Comparison of ENCODE assay signal across 28 mouse cellular contexts in genomic region chr11:94699399-94699798, GRCm38 (mm10). TPM values are rescaled to one million over a fixed set of nuclear protein-coding genes. Genes with fewer than 3 reads are reported as not detected.
DNase-seq lines count a peak whose midpoint lies in the region; ATAC-seq and TF ChIP-seq lines count a peak whose summit lies in the region.
"Had no signal": no experiment of that assay in that cellular context is flagged by ENCODE, and none has a peak within 500 bp of the region (broad histone marks: within the 10 kb centered on the region; RNA-seq: fewer than 3 reads in every experiment).

No protein-coding gene starts in this region.

- no peaks in the 10 kb centered on the region for H3K9me3 ChIP-seq in midbrain, embryonic 11.5 days (ENCODE audit: control insufficient read depth, low read length)
- H3K9me3 ChIP-seq in midbrain, postnatal 0 days (ENCODE audit: low read length), result no peaks in the 10 kb centered on the region
- no peaks in the 10 kb centered on the region for H3K9me3 ChIP-seq in ES-E14 (ENCODE audit: control insufficient read depth, insufficient read depth, low read depth, low read length)
- H3K9me3 ChIP-seq: embryonic facial prominence, embryonic 13.5 days; embryonic facial prominence, embryonic 15.5 days; forebrain, embryonic 10.5 days; forebrain, embryonic 12.5 days; G1E had no signal

- no peaks in the 10 kb centered on the region for H3K27me3 ChIP-seq in midbrain, embryonic 11.5 days (ENCODE audit: control insufficient read depth, insufficient read depth, low read length)
- no peaks in the 10 kb centered on the region for H3K27me3 ChIP-seq in midbrain, postnatal 0 days (ENCODE audit: insufficient read depth, low read length)
- H3K27me3 ChIP-seq: embryonic facial prominence, embryonic 15.5 days; forebrain, embryonic 12.5 days had no signal

- no peaks in the 10 kb centered on the region for H3K36me3 ChIP-seq in midbrain, embryonic 11.5 days (ENCODE audit: control insufficient read depth, insufficient read depth, low read length)
- H3K36me3 ChIP-seq in midbrain, postnatal 0 days (ENCODE audit: insufficient read depth, low read length), result no peaks in the 10 kb centered on the region
- H3K36me3 ChIP-seq in ES-E14 (ENCODE audit: control insufficient read depth, insufficient read depth, low read length, poor library complexity, severe bottlenecking), result no peaks in the 10 kb centered on the region
- H3K36me3 ChIP-seq: embryonic facial prominence, embryonic 13.5 days; embryonic facial prominence, embryonic 15.5 days; forebrain, embryonic 10.5 days; forebrain, embryonic 12.5 days; G1E had no signal

- TF ChIP-seq CTCF in midbrain, postnatal 0 days (IDR thresholded peaks at IDR 0.05), result no peak

- H3K9ac ChIP-seq in midbrain, embryonic 11.5 days (ENCODE audit: low read length), result no peak overlapping the region
- H3K9ac ChIP-seq in midbrain, postnatal 0 days (replicated peaks; ENCODE audit: low read length, poor library complexity, severe bottlenecking), result no peak overlapping the region
- no peak overlapping the region for H3K9ac ChIP-seq in ES-E14 (ENCODE audit: insufficient read depth, low read depth, low read length, poor library complexity, severe bottlenecking)
- H3K9ac ChIP-seq: embryonic facial prominence, embryonic 13.5 days; embryonic facial prominence, embryonic 15.5 days; forebrain, embryonic 12.5 days had no signal

- no peak for ATAC-seq in midbrain, embryonic 11.5 days (ENCODE audit: low FRiP score)
- ATAC-seq in midbrain, postnatal 0 days (ENCODE audit: low FRiP score), result no peak
- no peak for ATAC-seq in CD4-positive, CD25-positive, alpha-beta regulatory T cell, adult 4 months
- ATAC-seq: activated CD4-positive, CD25-positive, alpha-beta regulatory T cell, adult 4 months; forebrain, embryonic 14.5 days; forebrain, embryonic 16.5 days; Patski had no signal

- no peak overlapping the region for H3K27ac ChIP-seq in midbrain, embryonic 11.5 days (ENCODE audit: low read depth, low read length)
- no peak overlapping the region for H3K27ac ChIP-seq in midbrain, postnatal 0 days (ENCODE audit: low read depth, low read length)
- no peak overlapping the region for H3K27ac ChIP-seq in ES-E14 (ENCODE audit: insufficient read depth, low read depth, low read length, poor library complexity, severe bottlenecking)
- H3K27ac ChIP-seq: embryonic facial prominence, embryonic 13.5 days; embryonic facial prominence, embryonic 15.5 days; forebrain, embryonic 10.5 days; forebrain, embryonic 12.5 days had no signal

- H3K4me1 ChIP-seq in midbrain, embryonic 11.5 days (ENCODE audit: control insufficient read depth, insufficient read depth, low read length), result no peaks in the 10 kb centered on the region
- H3K4me1 ChIP-seq in midbrain, postnatal 0 days (ENCODE audit: insufficient read depth, low read length), result no peaks in the 10 kb centered on the region
- H3K4me1 ChIP-seq in ES-E14 (ENCODE audit: control insufficient read depth in 2 of 2, insufficient read depth in 2 of 2, low read length in 2 of 2, poor library complexity in 1 of 2), result peaks cover 0 to 12% of the 10 kb centered on the region in 2 experiments; a peak in 2 of 4 replicates

- WGBS in midbrain, embryonic 11.5 days, result 90% methylated on average over 3 of the region's 3 CpGs
- WGBS in midbrain, postnatal 0 days, result 100% methylated on average over 2 of the region's 3 CpGs

- H3K4me2 ChIP-seq in midbrain, embryonic 11.5 days, result no peak overlapping the region
- H3K4me2 ChIP-seq in midbrain, postnatal 0 days (ENCODE audit: low read depth, low read length, poor library complexity, severe bottlenecking), result no peak overlapping the region
- H3K4me2 ChIP-seq: embryonic facial prominence, embryonic 13.5 days; embryonic facial prominence, embryonic 15.5 days; forebrain, embryonic 12.5 days had no signal

- in situ Hi-C loops in ES-E14 (cut with MboI; ENCODE audit: low sequenced_read_pairs in 2 of 2, unreplicated experiment in 2 of 2), result no loop called here

- H3K4me3 ChIP-seq in midbrain, embryonic 11.5 days (ENCODE audit: low read depth, low read length), result no peak overlapping the region
- no peak overlapping the region for H3K4me3 ChIP-seq in midbrain, postnatal 0 days (ENCODE audit: low read depth, low read length)
- H3K4me3 ChIP-seq in ES-E14 (ENCODE audit: insufficient read depth in 1 of 2, low read depth in 1 of 2, low read length in 2 of 2, poor library complexity in 1 of 2, severe bottlenecking in 1 of 2), result no peak overlapping the region
- H3K4me3 ChIP-seq: embryonic facial prominence, embryonic 13.5 days; embryonic facial prominence, embryonic 15.5 days; erythroblast, embryonic 14.5 days; forebrain, embryonic 10.5 days; forebrain, embryonic 12.5 days had no signal

- peak; percentile 17 for DNase-seq in midbrain, embryonic 11.5 days (ENCODE audit: low spot score, missing footprints)
- DNase-seq in midbrain, postnatal 0 days (ENCODE audit: low spot score), result no peak
- DNase-seq in ES-E14 (ENCODE audit: low read depth, low spot score), result peak; percentile 84
- peak; percentile 88 for DNase-seq in ZHBTc4 (ENCODE audit: low read depth, low spot score)
- no peak for DNase-seq in embryo, embryonic 9.5 days (ENCODE audit: extremely low spot score)
- DNase-seq: adrenal gland, adult 8-10 months; adrenal gland, postnatal 14 days; adrenal gland, postnatal 36 days; B cell, adult 2 months; cerebellum, adult 11-12 months; cerebellum, adult 2 months; cerebellum, adult 9-10 months; cerebellum, postnatal 10 days; cerebellum, postnatal 25 days had no signal

TF ChIP-seq in ES-E14, 5 proteins besides CTCF, POLR2A, EP300 and RAD21:
- TF ChIP-seq CHD2 (IDR thresholded peaks at IDR 0.05; ENCODE audit: low read depth, low read length), result no peak
- TF ChIP-seq ZNF384 (IDR thresholded peaks at IDR 0.05; ENCODE audit: low read depth, low read length), result no peak
- TF ChIP-seq MAFK (IDR thresholded peaks at IDR 0.05; ENCODE audit: insufficient read depth, low read depth, low read length), result no peak
- TF ChIP-seq HCFC1 (IDR thresholded peaks at IDR 0.05; ENCODE audit: borderline replicate concordance, insufficient read depth, low read length), result no peak
- no peak for TF ChIP-seq ZC3H11A (IDR thresholded peaks at IDR 0.05; ENCODE audit: borderline replicate concordance, low read depth, low read length)

RNA-seq across cellular contexts. Expression of gene Gm11541, which starts 4.9 kb away (rescaled TPM):
- polyA plus RNA-seq in midbrain, embryonic 11.5 days (2014; fragmentation: Nextera tagmentation; extraction: Ambion mirVana), result not detected in 2 replicates
- 0.22 TPM in 1 of 2 replicates, not detected in the other for total RNA-seq in midbrain, postnatal 0 days (2014; rRNA removed)
- polyA plus RNA-seq in midbrain, postnatal 0 days (2015; fragmentation: Nextera tagmentation; extraction: Ambion mirVana), result not detected in 2 replicates
- 0.18 TPM in 1 of 2 replicates, not detected in the other for total RNA-seq in ES-E14 (2012; rRNA removed)
- not detected for polyA plus RNA-seq in CD4-positive, CD25-positive, alpha-beta regulatory T cell, adult 4 months (2017; shearing (Covaris generic))
- total RNA-seq: adrenal gland, adult 18-20 months; adrenal gland, adult 8-10 months; adrenal gland, postnatal 14 days; adrenal gland, postnatal 36 days had no signal
- polyA plus RNA-seq: activated CD4-positive, CD25-positive, alpha-beta regulatory T cell, adult 4 months; cerebellum, adult 2 months; cortical plate, adult 2 months; erythroblast, embryonic 14.5 days; forebrain, embryonic 10.5 days; forebrain, embryonic 12.5 days; forebrain, embryonic 14.5 days; forebrain, embryonic 16.5 days; frontal cortex, adult 2 months; G1E; Patski had no signal

RNA-seq across cellular contexts. Expression of gene Xylt2, which starts 22.1 kb away (rescaled TPM):
- 8.2 and 12.0 TPM in 2 replicates for polyA plus RNA-seq in midbrain, embryonic 11.5 days (2014; fragmentation: Nextera tagmentation; extraction: Ambion mirVana)
- 38.4 and 45.8 TPM in 2 replicates for total RNA-seq in midbrain, postnatal 0 days (2014; rRNA removed)
- polyA plus RNA-seq in midbrain, postnatal 0 days (2015; fragmentation: Nextera tagmentation; extraction: Ambion mirVana), result 10.2 and 12.5 TPM in 2 replicates
- total RNA-seq in ES-E14 (2012; rRNA removed), result 58.0 and 91.2 TPM in 2 replicates
- polyA plus RNA-seq in CD4-positive, CD25-positive, alpha-beta regulatory T cell, adult 4 months (2017; shearing (Covaris generic)), result 1 to 10 TPM; 5.4 to 7.0 TPM

RNA-seq across cellular contexts. Expression of gene Cdc34b, which starts 42.2 kb away (rescaled TPM):
- 0.22 TPM in 1 of 2 replicates, not detected in the other for polyA plus RNA-seq in midbrain, embryonic 11.5 days (2014; fragmentation: Nextera tagmentation; extraction: Ambion mirVana)
- total RNA-seq in midbrain, postnatal 0 days (2014; rRNA removed), result 1.1 TPM in 1 of 2 replicates, not detected in the other
- polyA plus RNA-seq in midbrain, postnatal 0 days (2015; fragmentation: Nextera tagmentation; extraction: Ambion mirVana), result 0.14 TPM in 1 of 2 replicates, not detected in the other
- total RNA-seq in ES-E14 (2012; rRNA removed), result 0.32 and 0.54 TPM in 2 replicates
- not detected for polyA plus RNA-seq in CD4-positive, CD25-positive, alpha-beta regulatory T cell, adult 4 months (2017; shearing (Covaris generic))
- total RNA-seq: adrenal gland, postnatal 14 days had no signal
- polyA plus RNA-seq: activated CD4-positive, CD25-positive, alpha-beta regulatory T cell, adult 4 months; embryonic facial prominence, embryonic 13.5 days; embryonic facial prominence, embryonic 15.5 days; forebrain, embryonic 14.5 days; forebrain, embryonic 16.5 days; G1E had no signal

RNA-seq across cellular contexts. Expression of gene Eme1, which starts 45.6 kb away (rescaled TPM):
- 46.8 and 47.7 TPM in 2 replicates for polyA plus RNA-seq in midbrain, embryonic 11.5 days (2014; fragmentation: Nextera tagmentation; extraction: Ambion mirVana)
- 0.28 and 0.49 TPM in 2 replicates for total RNA-seq in midbrain, postnatal 0 days (2014; rRNA removed)
- polyA plus RNA-seq in midbrain, postnatal 0 days (2015; fragmentation: Nextera tagmentation; extraction: Ambion mirVana), result 0.75 and 0.82 TPM in 2 replicates
- total RNA-seq in ES-E14 (2012; rRNA removed), result 46.1 and 57.3 TPM in 2 replicates
- polyA plus RNA-seq in CD4-positive, CD25-positive, alpha-beta regulatory T cell, adult 4 months (2017; shearing (Covaris generic)), result 1 to 10 TPM; 2.0 to 3.1 TPM

RNA-seq across cellular contexts. Expression of gene Mrpl27, which starts 45.8 kb away (rescaled TPM):
- polyA plus RNA-seq in midbrain, embryonic 11.5 days (2014; fragmentation: Nextera tagmentation; extraction: Ambion mirVana), result 125 and 129 TPM in 2 replicates
- 42.5 and 49.5 TPM in 2 replicates for total RNA-seq in midbrain, postnatal 0 days (2014; rRNA removed)
- polyA plus RNA-seq in midbrain, postnatal 0 days (2015; fragmentation: Nextera tagmentation; extraction: Ambion mirVana), result 162 and 169 TPM in 2 replicates
- total RNA-seq in ES-E14 (2012; rRNA removed), result 37.2 and 56.3 TPM in 2 replicates
- 10 to 100 TPM; 54.0 to 64.5 TPM for polyA plus RNA-seq in CD4-positive, CD25-positive, alpha-beta regulatory T cell, adult 4 months (2017; shearing (Covaris generic))

Comparison
In these comparisons a context has a peak if more than half of its experiments do, and no peak if none do; other contexts are left out.
1. DNase-seq: peak in midbrain, embryonic 11.5 days (single experiment), ES-E14 (single experiment) and ZHBTc4 (single experiment); none in midbrain, postnatal 0 days (single experiment) and embryo, embryonic 9.5 days (single experiment).